Mouse (Mus musculus): ENCODE measurements around the gene Dydc1. TPM values are rescaled to one million over a fixed set of nuclear protein-coding genes. Genes with fewer than 3 reads are reported as not detected.

Dydc1 gene
- polyA plus RNA-seq (2012; ENCODE audit: insufficient read depth, insufficient read length, low replicate concordance, missing spikeins), result not detected in 2 replicates

DNA sequence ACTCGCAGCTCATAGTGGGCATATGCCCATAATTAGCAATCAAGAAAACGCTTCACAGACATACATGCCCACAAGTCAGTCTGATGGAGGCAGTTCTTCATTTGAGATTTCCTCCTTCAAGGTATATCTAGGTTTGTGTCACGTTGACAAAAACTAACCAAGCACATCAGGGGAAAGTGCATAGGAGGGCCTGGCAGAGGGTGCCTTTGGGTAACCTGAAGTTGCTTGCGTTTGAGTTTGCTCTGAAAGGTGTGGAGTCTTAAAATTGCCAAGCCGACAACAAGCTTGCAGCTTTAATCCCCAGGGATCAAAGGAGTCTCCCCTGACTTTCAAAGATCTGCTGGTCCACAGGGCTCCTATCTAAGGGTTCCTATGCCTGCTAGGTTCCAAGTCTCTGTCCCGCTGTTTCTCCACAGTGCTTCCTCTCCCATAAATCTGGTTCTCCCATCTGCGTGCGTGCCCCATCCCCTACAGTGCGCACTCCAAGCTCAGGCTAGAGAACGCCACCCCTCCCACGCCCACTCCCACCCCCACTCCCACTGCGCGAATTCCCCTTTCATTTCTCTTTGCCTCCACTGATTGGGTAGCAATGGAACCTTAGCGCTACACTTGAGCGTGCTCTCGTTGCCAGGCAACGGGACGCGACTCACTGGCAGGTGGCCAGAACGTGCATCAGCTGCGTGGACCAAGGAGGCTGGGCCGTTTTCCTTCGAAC lies at the start of gene Dydc1:
Gene Dydc1 (plus strand): TSS at position 683 of the 715 bp plus-strand sequence.
- Histone ChIP-seq H3K27ac (ENCODE audit: insufficient read depth, low read depth, low read length) (no peak within 1 kb of the TSS), H3K4me1 (ENCODE audit: control insufficient read depth, insufficient read depth, low read length) (peaks cover 7% of the 10 kb centered on the region), H3K4me3 (ENCODE audit: insufficient read depth, low read depth, low read length) (peak within 1 kb of the TSS; percentile 67)
- 11% methylated on average over 23 of the region's 23 CpGs for WGBS
- no peak for TF ChIP-seq CTCF (IDR thresholded peaks at IDR 0.05; ENCODE audit: insufficient read depth, low read depth, low read length)
- no peak for TF ChIP-seq POLR2A (IDR thresholded peaks at IDR 0.05; ENCODE audit: insufficient read depth, low read depth, low read length)

DNA sequence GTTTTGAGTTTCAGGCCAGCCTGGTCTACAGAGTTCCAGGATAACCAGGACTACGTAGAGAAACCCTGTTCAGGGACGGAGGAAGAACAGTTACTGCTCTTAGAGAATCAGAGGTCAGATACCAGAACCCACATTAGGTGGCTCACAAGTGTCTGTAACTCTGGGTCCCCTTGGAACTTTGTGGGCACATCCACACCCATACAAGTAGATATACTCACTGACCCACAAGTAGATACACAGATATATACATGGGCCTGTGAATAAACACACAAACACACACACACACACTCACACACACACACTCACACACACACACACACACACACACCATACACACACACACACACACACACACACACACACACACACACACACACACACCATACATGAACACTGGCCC lies 47.6 kb upstream of the Dydc1 start:
- Histone ChIP-seq H3K4me1 (ENCODE audit: control insufficient read depth, insufficient read depth, low read length) (no peaks in the 10 kb centered on the region), H3K4me3 (ENCODE audit: insufficient read depth, low read depth, low read length) (no peak overlapping the region), H3K27ac (ENCODE audit: insufficient read depth, low read depth, low read length) (no peak overlapping the region)
- 94% methylated on average over 2 of the region's 2 CpGs for WGBS
- TF ChIP-seq POLR2A (IDR thresholded peaks at IDR 0.05; ENCODE audit: insufficient read depth, low read depth, low read length) (no peak), CTCF (IDR thresholded peaks at IDR 0.05; ENCODE audit: insufficient read depth, low read depth, low read length) (no peak)

DNA sequence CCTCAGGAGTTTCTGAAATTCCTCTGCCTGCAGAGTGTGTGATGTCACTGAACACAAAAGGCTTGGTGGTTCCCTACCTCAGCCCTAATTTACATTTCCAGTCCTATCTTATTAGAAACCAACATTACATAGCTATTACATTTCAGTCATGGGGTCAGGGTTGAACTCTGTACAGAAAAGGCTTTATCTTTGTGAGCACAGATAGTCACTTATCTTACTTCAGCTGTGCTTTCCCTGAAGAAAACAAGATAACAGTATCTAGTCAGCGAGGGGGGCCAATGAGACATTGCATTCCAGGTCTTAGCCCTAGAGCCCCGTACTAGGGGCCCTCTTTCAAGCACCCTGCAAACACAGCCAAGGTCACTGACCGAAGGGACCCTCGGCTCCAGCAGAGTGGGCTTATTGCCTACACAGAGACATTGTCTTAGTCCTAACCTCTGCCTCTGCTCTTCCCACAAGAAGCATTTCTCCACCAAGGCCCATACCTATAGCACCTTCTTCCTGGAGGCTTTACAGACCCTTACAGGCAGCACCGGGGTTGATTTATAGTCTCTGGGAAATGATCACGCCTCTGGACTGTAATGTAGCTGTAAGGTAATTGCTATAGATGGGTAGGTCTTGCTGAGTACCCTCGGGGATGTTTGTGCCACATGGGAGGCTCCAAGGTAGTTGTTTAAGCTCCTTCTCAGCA lies 47.0 kb upstream of the Dydc1 start:
- no peak overlapping the region for H3K27ac ChIP-seq (ENCODE audit: insufficient read depth, low read depth, low read length)
- 90% methylated on average over 7 of the region's 7 CpGs for WGBS
- TF ChIP-seq CTCF (IDR thresholded peaks at IDR 0.05; ENCODE audit: insufficient read depth, low read depth, low read length) (no peak), POLR2A (IDR thresholded peaks at IDR 0.05; ENCODE audit: insufficient read depth, low read depth, low read length) (no peak)

DNA sequence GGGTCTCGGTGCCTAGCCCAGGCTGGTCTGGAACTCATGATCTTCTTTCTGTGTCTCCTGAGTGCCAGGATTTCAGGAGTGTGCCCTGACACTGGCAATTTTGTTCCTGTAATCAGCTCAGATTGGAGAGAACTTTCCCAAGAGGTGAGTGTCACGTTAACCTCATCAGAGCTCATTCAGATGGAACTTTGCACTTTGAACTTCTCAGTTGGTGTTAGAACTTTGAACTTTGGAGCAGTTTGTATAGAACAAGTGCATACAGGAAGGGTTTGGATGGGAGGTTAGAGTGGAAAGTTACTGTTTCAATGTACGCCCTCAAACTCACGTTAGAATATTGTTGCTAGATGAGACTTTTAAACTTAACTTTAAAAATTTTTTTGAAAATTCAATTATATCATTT lies 43.4 kb upstream of the Dydc1 start:
- TF ChIP-seq CTCF (IDR thresholded peaks at IDR 0.05; ENCODE audit: insufficient read depth, low read depth, low read length) (no peak), POLR2A (IDR thresholded peaks at IDR 0.05; ENCODE audit: insufficient read depth, low read depth, low read length) (no peak)
- no peak overlapping the region for H3K27ac ChIP-seq (ENCODE audit: insufficient read depth, low read depth, low read length)
- no peaks in the 10 kb centered on the region for H3K4me1 ChIP-seq (ENCODE audit: control insufficient read depth, insufficient read depth, low read length)
- WGBS, result 88% methylated on average over 4 of the region's 4 CpGs
- no peak overlapping the region for H3K4me3 ChIP-seq (ENCODE audit: insufficient read depth, low read depth, low read length)

More for the DNA sequence above, 47.0 kb upstream of the Dydc1 start:
- Histone ChIP-seq H3K4me3 (ENCODE audit: insufficient read depth, low read depth, low read length) (no peak overlapping the region), H3K4me1 (ENCODE audit: control insufficient read depth, insufficient read depth, low read length) (no peaks in the 10 kb centered on the region)

DNA sequence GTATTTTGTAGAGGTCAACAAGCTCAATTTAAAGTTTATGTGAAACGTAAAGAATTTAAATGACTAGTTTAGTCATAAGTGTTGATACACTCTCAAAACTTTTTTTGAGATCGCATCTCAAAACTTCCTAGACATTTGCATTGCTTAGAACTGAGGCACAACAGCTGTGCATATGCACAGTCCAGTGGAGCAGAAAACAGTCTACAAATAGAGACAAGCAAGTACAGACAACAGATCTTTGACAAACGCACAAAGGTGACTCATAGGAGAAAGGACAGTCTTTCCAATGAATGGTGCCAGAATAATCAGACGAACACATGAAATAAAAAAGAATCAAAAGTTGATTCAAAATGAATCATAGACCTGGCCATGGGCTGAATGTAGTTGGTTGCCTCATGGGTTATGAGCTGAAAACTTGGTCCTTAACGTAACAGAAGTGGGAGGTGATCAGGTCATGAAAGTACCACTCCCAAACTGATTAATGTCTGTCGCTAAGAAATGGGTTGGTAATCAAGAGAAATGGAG lies 41.7 kb upstream of the Dydc1 start:
- Histone ChIP-seq H3K4me3 (ENCODE audit: insufficient read depth, low read depth, low read length) (no peak overlapping the region), H3K4me1 (ENCODE audit: control insufficient read depth, insufficient read depth, low read length) (no peaks in the 10 kb centered on the region), H3K27ac (ENCODE audit: insufficient read depth, low read depth, low read length) (no peak overlapping the region)
- WGBS, result 95% methylated on average over 6 of the region's 6 CpGs
- TF ChIP-seq POLR2A (IDR thresholded peaks at IDR 0.05; ENCODE audit: insufficient read depth, low read depth, low read length) (no peak), CTCF (IDR thresholded peaks at IDR 0.05; ENCODE audit: insufficient read depth, low read depth, low read length) (no peak)

DNA sequence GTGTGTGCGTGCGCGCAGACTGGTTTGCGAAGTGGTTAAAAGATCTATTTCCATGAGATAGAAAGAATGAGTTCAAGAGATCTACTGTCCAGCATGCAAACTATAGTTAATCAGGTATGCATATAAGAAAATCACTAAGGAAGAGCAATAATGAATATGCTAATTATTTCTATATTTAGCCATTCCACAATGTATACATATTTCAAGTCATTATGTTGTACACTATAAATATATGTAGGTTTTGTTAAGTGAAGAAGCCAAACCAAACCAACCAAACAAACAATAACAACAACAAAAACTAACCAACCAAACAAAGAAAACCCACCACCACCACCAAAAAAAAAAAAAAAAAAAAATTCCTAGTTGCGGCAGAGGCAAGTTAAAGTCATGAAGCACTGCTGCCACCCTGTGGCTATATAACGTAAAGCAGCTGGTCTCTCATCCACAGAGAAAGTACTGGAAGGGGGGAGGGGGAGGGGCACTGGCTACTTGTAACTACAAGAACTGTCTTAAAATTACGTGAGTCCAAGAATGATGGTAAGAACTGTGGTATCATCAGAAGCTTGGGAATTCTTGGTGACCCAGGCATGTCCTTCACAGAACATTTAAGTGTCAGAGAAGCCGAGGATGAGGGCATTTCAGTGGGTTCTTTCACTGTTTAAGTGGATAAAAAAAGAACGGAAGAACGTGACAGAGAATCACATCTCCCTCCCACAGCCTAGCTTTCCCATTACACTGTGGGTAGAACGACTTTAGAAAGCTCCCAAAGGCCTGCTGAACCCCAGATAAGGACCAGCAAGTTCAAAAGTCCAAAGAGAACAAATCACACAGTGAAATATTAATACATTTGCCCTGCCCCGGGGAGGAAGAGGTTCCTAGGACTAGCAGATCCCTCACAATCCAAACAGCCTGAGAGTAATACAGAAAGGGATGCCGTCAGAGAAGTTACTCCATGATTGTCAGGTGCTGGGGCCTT lies 39.3 kb upstream of the Dydc1 start:
- Histone ChIP-seq H3K27ac (ENCODE audit: insufficient read depth, low read depth, low read length) (no peak overlapping the region), H3K4me3 (ENCODE audit: insufficient read depth, low read depth, low read length) (no peak overlapping the region), H3K4me1 (ENCODE audit: control insufficient read depth, insufficient read depth, low read length) (no peaks in the 10 kb centered on the region)
- 51% methylated on average over 13 of the region's 13 CpGs for WGBS
- TF ChIP-seq CTCF (IDR thresholded peaks at IDR 0.05; ENCODE audit: insufficient read depth, low read depth, low read length), result no peak
- TF ChIP-seq POLR2A (IDR thresholded peaks at IDR 0.05; ENCODE audit: insufficient read depth, low read depth, low read length), result no peak

DNA sequence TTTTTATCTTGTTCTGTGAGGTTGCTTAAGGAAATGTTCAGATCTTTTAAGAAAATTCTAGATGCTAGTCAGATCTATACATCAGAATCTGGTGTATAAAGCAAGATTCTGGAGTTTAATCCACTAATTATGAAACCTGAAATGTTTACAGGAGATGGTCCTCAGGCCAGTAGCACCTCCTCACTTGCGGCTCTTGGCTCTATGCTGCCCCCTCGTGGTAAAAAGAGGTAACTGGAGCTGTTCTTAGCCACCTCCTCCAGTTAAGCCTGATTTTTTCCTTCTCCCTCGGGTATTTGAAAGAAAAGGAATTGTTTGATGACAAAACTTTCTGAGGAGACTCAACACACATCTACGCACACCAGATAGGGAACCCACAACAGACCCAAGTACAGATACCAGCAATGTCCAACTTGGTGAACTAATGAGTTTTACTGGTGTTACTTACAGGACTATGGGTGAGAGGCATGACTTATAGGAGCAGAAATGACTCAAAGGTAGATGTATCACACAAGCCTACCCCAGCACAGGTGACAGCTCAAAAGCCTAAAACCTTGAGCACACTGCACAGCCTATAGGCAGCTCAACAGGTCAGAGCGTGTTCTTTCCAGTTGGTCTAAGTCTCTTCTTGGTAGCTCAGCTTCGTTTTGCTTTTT lies 37.4 kb upstream of the Dydc1 start:
- no peak overlapping the region for H3K27ac ChIP-seq (ENCODE audit: insufficient read depth, low read depth, low read length)
- TF ChIP-seq CTCF (IDR thresholded peaks at IDR 0.05; ENCODE audit: insufficient read depth, low read depth, low read length) (no peak), POLR2A (IDR thresholded peaks at IDR 0.05; ENCODE audit: insufficient read depth, low read depth, low read length) (no peak)
- 31% methylated on average over 6 of the region's 6 CpGs for WGBS
- H3K4me3 ChIP-seq (ENCODE audit: insufficient read depth, low read depth, low read length), result no peak overlapping the region
- no peaks in the 10 kb centered on the region for H3K4me1 ChIP-seq (ENCODE audit: control insufficient read depth, insufficient read depth, low read length)

DNA sequence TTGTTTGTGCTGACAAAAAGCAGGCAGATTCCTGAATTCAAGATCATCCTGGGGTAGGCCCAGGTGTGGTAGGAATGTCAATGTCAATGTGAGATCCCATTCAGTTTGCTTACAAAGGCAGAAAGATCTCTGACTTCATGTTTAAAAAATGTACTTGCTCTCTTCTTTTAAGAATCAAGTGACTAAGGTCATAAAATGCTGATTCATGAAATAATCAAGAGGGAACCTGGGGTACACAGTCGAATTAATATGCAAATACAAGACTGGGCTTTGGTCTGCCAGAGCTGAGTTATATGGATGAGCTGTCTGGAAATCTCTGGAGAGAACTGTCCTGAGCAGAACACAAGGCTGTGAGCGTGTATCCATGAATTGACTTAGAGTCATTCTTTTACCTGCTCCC lies 25.3 kb upstream of the Dydc1 start:
- no peak overlapping the region for H3K27ac ChIP-seq (ENCODE audit: insufficient read depth, low read depth, low read length)
- no peaks in the 10 kb centered on the region for H3K4me1 ChIP-seq (ENCODE audit: control insufficient read depth, insufficient read depth, low read length)
- no peak overlapping the region for H3K4me3 ChIP-seq (ENCODE audit: insufficient read depth, low read depth, low read length)
- no peak for TF ChIP-seq POLR2A (IDR thresholded peaks at IDR 0.05; ENCODE audit: insufficient read depth, low read depth, low read length)
- no peak for TF ChIP-seq CTCF (IDR thresholded peaks at IDR 0.05; ENCODE audit: insufficient read depth, low read depth, low read length)
- WGBS, result 82% methylated on average over 2 of the region's 2 CpGs
